Mouse (Mus musculus) adrenal gland, postnatal 36 days (tissue): Measurements from ENCODE around the gene Cfap44. TPM values are rescaled to one million over a fixed set of nuclear protein-coding genes. Genes with fewer than 3 reads are reported as not detected.
"Not testable (repeated sequence)": the region's sequence is repeated elsewhere in the genome, so short reads cannot be mapped to it uniquely, and the experiment has no call there.

Experiments used
- DNase-seq, 2 experiments: peaks; one replicate each; pipeline ENCODE4 v3.0.0; 2021; ENCODE audit warnings: mixed read lengths in 1 of 2
- total RNA-seq, 2 experiments: library from RNA; stranded (reverse); gene quantifications; 2 replicates each; pipeline ENCODE4 v1.2.3; 2021

Gene Cfap44
- total RNA-seq, 2 experiments from 2014 or later = 0.26 to 1.3 TPM

DNA sequence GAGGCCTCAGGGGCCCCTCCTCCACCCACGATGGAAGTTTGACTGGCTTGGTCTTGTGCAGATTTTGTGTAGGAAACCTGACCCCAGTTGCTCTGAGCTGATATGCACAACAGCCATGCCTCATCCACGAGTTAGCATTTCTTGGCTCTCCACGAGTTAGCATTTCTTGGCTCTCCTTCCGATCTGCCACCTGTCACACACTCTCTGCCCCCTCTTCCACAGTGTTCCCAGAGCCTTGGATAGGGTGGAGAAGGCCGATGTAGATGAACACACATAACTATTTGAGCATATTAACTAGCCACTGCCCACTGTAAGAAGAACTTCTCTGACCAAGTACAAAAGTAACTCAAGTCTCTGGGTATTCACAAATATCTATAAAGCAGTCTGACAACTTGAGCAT, 33.9 kb downstream of the Cfap44 start:
- no peak for DNase-seq

DNA sequence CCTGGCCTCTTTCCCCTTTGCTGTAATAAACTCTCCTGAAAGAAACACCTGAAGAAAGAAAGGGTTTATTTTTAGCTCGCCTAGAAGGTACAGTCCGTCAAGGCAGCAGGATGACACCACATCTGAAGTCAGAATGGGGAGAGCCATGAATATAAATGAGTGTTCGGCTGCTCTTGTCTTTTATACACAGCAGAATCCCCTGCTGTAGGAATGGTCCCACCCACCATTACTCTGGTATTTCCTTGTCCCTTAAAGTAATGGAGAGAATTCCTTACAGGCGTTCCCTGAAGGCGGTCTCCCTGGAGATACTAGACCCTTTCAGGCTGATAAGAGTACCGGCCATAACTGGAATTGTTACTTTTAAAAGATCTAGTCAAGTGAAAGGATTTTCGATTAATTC, 35.4 kb downstream of the Cfap44 start:
- no peak for DNase-seq

DNA sequence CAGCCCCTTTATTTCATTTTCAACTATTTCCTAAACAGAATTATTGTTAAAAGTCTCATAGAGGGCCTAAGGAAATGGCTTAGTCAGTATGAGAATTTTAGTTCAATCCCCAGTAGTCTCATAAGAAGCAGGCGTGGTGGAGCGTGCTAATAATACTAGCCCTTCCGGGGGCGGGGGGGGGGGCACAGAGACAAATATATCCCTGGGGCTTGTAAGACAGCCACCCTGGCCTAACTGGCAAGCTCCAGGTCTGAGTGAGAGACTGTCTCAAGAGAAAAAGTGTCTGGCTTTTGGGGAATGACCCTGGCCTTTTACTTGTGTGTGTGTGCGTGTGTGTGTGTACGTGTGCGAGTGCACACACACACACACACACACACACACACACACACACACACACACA, 40.3 kb downstream of the Cfap44 start:
- no peak for DNase-seq

DNA sequence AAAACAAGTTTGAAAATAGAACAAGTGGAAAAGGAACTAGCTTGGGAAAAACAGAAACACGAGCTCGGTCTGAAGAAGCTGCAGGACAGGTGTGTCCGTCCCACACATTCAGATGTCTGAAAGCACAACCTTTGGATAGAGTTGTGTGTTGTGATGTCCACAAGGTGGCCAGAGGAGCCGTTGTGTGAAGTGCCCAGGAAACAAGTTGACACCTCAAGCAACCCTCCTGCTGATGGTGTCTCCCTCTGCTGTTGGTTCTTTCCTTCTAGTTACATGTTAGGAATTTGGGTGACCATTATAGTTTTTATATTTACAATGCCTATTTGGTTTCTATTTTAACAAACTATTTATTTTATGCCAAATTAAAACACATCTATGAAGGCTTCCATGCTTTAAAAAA, 40.9 kb downstream of the Cfap44 start:
- DNase-seq = no peak

DNA sequence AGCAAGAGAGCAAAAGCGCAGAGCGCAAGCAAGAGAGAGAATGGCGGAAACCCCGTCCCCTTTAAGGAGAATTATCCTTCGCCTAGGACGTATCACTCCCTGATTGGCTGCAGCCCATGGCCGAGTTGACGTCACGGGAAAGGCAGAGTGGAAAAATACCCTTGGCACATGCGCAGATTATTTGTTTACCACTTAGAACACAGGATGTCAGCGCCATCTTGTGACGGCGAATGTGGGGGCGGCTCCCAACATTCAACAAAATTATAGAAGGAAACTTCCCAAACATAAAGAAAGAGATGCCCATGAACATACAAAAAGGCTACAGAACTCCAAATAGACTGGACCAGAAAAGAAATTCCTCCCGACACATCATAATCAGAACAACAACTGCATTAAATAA, 47.3 kb downstream of the Cfap44 start:
- not testable (repeated sequence) for DNase-seq

DNA sequence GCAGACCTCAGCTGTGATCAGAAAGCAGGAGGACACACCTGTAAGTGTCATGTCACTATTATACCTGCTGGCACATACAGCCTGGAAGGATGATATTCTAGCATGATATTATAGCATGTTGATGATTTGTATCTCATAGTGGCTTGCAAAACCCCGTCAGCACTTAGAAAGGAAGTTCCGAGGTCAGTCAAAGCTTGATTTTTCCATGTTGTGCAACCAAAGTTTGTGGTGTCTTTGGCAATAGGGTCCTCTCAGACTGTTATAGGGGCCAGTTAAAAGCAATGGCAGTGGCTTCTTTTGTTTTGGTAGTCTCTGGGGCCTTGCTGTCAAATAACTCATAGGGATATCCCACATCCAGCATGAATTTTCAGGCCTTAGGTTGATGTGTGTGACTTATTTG, 63.3 kb downstream of the Cfap44 start:
- no peak for DNase-seq

DNA sequence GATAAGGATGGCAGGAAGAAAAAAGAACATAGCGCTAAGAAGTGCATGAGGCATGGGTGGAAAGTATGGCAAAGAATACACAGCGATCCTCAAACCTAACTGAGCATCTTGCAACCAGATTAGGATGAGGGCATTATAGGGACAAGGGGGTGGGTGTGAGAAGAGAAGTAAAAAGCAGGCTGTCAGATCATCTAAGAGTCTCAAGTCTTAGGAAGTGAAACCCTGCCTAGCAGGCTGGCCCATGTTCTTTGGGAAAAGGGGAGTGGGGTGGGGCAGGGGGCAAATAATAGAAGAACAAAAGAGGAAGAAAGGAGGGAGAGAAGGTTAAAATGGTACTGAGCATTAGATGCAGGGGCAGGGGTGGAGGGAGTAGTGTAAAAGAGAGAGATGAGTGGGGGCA, 64.2 kb downstream of the Cfap44 start:
- DNase-seq = no peak

DNA sequence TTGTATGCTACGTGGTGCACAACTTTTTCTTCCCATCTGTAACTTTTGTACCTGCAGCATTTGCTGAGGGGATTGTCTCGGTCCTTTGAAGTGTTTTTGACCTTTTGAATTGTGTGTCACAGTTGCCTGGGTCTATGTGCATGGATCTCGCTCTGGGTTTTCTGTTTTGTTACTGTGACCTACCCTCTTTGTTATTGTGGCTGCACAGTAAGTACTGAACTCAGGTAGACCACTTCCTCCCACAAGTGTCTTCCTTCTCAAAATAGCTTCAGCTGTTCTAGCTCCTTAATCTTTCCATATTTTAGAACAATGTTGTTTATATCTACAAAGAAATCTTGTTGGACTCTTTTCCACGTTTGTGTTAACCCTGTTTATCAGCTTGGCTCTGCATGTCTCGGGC, 66.3 kb downstream of the Cfap44 start:
- DNase-seq = no peak

DNA sequence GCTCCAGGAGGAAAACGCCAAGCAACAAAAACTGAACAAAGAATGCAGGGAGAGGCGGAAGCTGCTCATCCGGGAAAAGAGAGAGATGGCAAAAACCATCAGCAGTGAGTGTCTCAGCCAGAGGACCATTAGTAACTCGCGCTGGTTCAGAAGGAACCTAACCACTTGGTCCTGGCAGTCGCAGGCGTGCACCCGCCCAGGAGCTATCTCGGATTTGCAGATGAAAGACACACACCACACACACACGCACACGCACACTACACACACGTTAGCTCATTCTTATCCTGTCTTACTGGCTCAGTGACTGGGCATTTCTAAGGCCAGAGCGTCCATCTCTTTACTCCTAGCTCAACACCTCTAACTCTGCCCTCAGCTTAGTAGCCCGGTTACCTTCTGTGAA, 80.7 kb downstream of the Cfap44 start:
- no peak for DNase-seq

DNA sequence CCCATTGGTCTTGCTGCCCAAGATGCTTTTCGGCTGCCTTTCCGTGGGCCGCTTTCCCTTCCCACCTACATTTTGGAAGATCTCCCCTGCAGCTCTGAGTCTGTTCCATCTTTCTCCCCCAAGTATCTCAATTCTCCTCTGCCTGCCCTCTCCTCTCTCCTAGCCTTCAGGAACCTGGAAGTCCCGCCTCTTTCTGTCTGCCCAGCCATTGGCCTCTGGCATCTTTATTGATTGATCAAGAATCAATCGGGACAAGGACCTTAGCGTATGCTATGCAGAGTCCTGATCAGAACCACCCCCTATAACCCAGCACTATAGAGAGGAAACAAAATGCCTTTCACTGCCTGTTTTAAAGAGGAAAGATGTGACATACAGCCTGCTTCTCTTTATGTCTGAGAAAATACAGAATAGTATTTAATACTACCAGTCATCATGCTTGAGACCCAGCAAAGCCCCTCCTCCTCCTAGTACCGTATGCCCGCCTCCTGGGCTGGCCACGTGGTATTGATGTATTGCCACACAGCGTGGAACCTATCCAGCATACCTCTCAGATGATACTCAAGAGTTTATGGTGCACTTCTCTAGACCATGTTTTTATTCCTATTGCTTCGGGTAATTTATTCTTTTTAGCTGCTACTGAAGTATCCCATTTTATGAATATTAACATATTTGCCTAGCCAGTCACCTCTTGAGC, 81.2 kb downstream of the Cfap44 start:
- DNase-seq = no peak

DNA sequence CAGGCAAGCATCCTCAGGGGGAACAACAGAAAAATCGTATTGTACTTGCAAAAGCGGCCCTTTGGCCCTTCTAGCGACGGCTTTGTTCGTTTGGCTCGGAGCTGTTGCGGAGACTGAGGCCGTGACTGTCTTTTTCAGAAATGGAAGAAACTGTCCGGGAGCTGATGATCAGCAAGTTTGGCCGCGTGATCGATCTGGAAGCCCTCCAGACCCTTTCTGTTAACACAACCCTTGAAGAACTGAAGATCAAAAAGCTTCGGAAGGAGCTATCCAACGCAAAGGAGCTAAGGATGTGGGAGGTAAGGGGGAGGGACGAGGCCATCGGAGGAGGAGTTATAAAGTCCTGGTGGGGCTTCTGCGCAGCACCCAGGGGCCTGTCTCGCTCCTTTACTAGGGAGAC, 84.2 kb downstream of the Cfap44 start:
- no peak for DNase-seq

DNA sequence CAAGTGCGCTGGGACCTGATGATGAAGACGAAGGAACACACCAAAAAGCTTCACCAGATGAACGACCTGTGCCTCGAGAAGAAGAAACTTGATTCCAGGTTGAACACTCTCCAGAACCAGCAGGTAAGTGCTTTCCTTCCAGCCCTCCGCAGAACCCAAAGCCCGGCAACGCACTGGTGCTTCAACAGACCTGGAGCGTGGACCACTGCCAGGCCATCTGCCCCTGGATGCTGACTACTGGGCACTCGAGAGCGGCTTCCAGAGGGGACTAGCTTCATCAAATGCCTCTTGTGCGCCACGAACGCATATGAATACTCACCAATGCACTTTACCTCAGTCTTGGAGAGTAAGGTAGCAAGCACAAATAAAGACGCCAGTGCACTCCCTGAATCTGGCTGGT, 85.3 kb downstream of the Cfap44 start:
- no peak for DNase-seq

DNA sequence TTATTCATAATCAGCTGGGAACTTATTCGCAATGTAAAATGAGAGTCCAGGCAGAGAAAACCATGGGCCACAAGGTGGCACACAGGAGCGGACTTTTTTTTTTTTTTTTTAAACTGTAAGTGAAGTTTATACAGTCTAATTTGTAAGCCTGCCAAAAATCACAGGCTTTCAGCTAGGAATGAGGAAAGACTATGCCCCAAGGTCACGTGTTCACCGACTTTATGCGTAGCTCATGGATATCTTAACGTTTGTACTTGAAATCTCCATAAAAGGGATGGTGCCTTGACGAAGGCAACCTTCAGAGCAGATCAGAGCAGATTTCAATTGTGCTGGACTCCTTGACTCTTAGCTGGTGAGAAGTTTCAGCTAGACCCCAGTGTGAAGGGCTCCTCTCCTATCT, 86.0 kb downstream of the Cfap44 start:
- DNase-seq = no peak

DNA sequence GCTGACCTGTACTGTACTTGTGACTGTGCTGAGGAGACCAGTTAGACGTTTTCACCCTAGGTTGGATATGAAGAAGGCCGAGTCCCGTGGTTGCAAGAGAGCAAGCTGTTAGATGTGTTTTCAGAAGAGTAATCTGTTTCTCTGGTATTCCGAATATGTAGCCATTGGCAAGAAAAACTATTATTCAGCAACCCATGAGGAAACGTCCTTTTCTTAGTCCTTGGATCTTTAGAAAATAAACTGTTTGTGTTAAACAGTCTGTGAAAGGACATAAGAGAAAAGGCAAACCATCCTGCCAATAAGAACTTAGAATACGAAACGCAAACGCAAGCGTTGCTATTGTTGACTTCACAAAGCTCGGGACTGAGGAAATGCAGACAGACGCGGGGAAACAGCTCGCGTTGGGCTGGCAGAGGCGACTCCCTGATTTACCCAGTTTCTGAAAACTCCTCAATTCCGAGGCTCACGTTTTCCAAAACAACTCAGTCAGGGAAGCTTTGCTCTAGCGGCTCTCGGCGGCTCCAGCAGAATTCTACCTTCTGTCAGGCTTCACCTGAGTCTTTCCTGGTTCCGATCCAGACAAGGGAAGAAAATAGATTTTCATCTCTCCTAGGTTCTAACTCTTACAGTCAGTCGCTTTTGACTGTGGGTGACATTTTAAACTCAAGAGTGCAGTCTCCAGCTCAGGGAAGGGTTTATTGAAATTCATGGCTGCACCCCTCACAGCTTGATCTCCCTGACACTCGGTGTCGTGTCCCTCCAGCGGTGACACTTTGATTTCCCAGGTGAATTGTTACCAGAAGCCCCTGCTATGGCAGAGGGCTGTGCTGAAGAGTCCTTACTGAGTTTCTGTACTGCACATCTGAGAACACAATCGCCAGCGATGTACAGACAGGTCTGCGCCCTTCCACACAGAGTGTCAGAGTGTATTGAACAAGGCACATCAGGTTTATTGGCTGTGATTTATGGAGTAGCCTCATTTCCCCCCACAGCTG, 87.3 kb downstream of the Cfap44 start:
- no peak for DNase-seq

DNA sequence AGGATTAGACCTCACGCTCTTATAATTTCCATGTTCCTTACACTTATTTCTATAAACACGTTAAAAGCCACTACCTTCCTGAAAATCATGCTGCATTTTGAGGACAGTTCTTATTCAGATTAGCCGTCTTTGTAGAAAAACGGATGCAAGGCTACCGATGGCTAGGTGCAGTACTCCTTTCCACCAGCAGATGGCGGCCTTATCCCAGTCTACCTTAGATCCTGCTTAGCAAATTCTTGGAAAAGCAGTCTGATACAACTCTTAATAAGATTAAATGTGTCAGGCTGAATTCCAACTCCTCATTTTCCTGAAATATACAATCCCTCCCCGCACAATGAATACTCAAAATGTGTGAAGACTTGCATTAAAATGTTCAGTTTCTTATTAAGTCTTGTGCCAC, 89.5 kb downstream of the Cfap44 start:
- peak; percentile 85 to 86 for DNase-seq

DNA sequence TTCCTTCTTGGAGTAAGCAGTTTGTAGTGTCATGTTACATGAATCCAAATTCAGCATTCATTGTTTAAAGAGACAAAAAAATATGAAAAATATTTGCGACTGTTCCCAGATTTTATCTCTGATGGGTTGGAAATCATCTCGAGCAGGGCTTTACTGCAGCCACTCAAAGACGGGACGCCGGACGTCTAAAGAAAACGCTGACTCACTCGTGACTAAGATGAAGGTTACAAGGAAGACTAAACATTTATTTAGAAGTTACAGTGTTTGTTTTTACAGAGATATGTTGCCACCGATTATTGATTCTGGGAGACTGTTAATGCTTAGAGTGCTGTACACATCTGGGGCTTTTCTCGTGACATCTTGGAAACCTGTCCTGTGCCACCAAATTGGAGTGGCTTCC, 90.2 kb downstream of the Cfap44 start:
- peak in 1 of 2 experiments; percentile 46 for DNase-seq

DNA sequence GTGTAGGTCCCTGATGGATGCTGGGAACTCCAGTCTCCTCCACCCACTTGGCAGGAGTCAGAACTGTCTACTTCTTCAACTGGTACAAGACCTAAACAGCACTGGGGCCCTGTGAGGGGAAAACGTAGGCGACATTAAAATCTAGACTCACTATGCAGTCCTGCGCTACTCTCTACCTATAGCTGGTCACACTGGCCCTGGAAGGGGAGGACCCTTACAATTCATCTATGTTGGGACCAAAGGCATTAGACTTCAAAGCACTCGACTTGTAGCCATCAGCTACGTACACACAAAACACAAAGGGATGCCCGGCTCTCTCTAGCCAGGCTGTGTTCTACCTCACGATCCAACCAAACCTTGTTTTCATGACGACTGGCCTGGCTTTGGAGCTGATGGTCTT, 91.1 kb downstream of the Cfap44 start:
- DNase-seq = no peak

DNA sequence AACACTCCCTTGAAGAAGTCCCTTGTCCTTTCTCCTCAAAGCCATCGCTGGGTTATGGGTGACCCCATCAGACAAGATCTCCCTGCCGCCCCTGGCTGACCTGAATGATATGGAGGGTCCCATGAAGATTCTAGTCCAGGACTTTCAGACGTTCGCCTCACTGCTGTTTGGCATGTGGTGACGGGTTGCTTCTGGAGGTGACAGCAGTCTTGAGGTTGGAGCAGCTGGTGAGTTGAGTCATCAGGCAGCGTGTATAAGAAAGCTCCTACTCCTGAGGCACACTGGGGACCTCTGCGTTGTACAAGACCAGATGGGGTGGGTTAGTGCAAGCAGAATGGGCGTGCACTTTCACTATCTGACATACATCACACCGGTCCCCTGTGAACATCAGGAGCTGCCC, 92.0 kb downstream of the Cfap44 start:
- DNase-seq = no peak

DNA sequence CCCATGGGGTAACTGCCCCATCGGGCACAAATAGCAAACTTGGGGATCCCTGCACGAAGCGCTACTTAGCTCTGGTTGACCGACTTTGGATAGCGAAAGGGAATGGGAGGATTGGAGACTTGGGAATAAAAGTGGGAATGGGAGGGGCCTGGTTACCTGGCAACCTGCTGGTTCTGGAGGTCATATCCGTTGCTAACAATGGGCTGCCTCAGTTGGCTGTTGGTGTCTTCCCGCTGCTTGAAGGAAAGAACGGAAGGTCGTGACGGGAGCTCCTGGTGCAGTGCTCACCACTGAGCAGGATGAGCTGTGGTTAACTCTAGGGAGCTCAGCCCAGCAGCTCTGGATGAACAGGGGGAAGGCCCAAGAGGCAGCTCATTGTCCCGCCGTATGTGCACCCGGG, 92.6 kb downstream of the Cfap44 start:
- DNase-seq = no peak

DNA sequence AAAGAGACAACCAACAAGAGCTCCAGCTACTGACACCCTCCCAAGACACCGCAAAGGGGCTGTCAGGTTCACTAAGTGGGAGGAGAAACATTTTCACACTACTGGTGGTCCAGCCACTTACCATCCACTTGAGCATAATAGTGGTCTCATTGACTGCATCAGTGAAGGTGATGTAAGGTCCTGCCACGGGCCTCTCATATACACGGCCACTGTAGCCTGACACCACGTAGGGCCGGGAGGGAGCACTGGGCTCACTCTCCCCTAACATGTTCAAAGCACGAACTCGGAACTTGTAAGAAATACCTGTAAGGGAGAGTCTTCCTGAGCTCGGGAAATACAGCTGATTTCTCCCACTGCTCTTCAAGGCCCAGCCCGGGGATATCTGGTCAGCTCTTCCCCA, 96.5 kb downstream of the Cfap44 start:
- DNase-seq = no peak

DNA sequence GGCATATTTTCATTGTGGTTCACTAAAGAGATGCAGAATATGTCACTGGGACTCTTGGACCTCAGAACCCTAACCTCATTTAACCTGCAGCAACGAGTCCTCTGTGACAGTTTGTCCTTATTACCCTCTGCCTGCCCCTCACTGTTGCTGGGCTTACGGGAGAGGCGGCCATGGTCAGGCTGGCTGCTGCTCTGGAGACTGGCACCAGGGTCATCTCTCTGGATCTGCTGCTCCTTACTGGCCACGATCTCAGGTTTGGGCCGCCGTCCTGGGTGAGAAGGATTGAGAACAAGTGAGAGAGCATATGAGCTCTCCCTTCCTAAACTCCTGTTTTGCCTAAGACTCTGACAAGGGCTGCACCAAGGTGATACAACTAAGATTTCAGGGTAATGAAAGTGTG, 97.6 kb downstream of the Cfap44 start:
- DNase-seq = no peak

DNA sequence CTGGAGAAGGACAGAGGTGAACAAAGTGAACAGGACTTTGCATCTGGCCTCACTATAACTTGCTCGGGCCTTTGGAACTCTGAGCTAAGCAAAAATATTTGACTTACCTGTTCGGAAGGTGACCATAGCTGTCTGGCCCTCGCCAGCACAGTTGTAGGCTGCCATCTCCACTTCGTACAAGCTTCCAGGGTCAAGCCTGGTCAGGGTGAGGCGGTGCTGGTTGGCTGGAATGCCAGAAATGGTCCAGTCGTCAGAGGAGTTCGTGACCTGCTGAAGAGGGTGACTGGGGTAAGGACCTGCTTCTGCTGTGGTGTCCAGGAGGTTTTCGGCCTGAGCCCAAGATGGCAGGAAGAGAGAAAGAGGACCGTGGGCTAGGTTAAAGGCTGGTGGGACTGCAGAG, 98.1 kb downstream of the Cfap44 start:
- no peak for DNase-seq

DNA sequence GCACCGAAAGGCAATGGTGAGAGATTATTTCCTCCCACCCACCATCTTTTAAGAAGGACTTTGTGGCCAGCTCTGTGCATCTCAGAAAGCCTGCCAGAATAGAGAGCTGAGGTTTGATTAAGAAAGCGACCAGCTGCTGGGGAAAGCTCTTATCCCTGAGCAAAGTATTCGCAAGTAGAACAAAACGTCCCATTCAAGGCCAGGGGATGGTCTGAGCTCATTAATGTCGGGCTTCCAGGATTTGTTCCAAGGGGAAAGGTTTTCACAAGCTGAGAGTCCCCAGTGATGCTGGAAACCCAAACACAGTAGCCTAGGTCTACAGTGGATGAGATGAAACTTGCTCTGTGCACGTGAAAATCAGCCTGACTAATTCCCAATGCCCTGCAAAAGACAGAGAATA, 99.3 kb downstream of the Cfap44 start:
- DNase-seq = peak; percentile 31 to 68
